Mouse (Mus musculus) forebrain, embryonic 15.5 days (tissue): Measurements from ENCODE around the gene Dscam. TPM values are rescaled to one million over a fixed set of nuclear protein-coding genes. Genes with fewer than 3 reads are reported as not detected.

Experiments used
- ATAC-seq: fragments of 200-750 bp; cut with Nextera tagmentation; replicated peaks from 2 replicates; pipeline ENCODE4 v1.8.0; 2017; ENCODE audit warnings: mild to moderate bottlenecking, moderate TSS enrichment, moderate library complexity
- H3K27ac ChIP-seq: fragments of 300-500 bp; sonication (generic); replicated peaks from 2 replicates; pipeline ENCODE4 v1.5.1; 2015; ENCODE audit warnings: mild to moderate bottlenecking, inconsistent platforms
- H3K27me3 ChIP-seq: fragments of 300-500 bp; sonication (generic); 2 replicates; pipeline ENCODE4 v1.6.1; 2015; ENCODE audit warnings: inconsistent platforms
- H3K36me3 ChIP-seq: fragments of 300-500 bp; sonication (generic); 2 replicates; pipeline ENCODE4 v1.6.1; 2015; ENCODE audit warnings: mild to moderate bottlenecking, inconsistent platforms
- H3K4me1 ChIP-seq: fragments of 300-500 bp; sonication (generic); 2 replicates; pipeline ENCODE4 v1.6.1; 2015; ENCODE audit warnings: inconsistent platforms
- H3K4me2 ChIP-seq: fragments of 300-500 bp; sonication (generic); replicated peaks from 2 replicates; pipeline ENCODE4 v1.6.1; 2015; ENCODE audit warnings: mild to moderate bottlenecking, inconsistent platforms
- H3K4me3 ChIP-seq: fragments of 300-500 bp; sonication (generic); 2 replicates; pipeline ENCODE4 v1.5.1; 2015; ENCODE audit warnings: mild to moderate bottlenecking, inconsistent platforms
- H3K9ac ChIP-seq: fragments of 300-500 bp; sonication (generic); replicated peaks from 2 replicates; pipeline ENCODE4 v1.6.1; 2015; ENCODE audit warnings: mild to moderate bottlenecking, inconsistent platforms
- H3K9me3 ChIP-seq: fragments of 300-500 bp; sonication (generic); 2 replicates; pipeline ENCODE4 v1.6.1; 2016; ENCODE audit warnings: inconsistent platforms
- WGBS: fragments of 180-500 bp; shearing (Covaris S2); methylation state at CpG from one replicate; pipeline ENCODE4 v1.1.7; 2015; ENCODE audit warnings: mixed read lengths; 5-methylcytosine and 5-hydroxymethylcytosine counted together
- polyA plus RNA-seq: library from polyadenylated mRNA; unstranded; fragments of >200 nt; fragmentation: Nextera tagmentation; extraction: Ambion mirVana; gene quantifications from 2 replicates; pipeline ENCODE4 v1.2.1, GENCODE M21; 2015

Dscam gene
- polyA plus RNA-seq, 1 experiment from 2014 or later: 7.7 TPM

DNA sequence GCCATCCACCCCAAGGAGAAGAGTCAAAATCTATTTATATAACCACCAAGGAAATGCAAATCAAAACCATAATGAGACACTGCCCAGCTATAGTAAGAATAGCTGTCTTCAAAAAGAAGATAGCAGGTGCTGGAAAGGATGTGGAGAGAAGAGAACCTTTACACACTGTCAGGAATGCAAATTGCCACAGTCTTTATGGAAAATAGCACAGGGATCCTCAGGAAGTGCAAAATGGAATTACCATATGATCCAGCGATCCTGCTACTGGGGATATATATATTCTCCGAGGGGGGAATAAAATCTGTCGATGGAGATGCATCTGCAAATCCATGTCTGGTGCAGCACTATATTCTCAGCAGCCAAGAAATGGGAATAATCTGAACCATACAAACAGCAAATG is 256.1 kb downstream of the Dscam start:
- no peak for ATAC-seq
- H3K27me3 ChIP-seq: no peaks in the 10 kb centered on the region
- no peak overlapping the region for H3K4me2 ChIP-seq
- no peak overlapping the region for H3K27ac ChIP-seq
- no peaks in the 10 kb centered on the region for H3K36me3 ChIP-seq
- peaks cover under 1% of the 10 kb centered on the region for H3K4me1 ChIP-seq
- H3K4me3 ChIP-seq: no peak overlapping the region
- no peak overlapping the region for H3K9ac ChIP-seq
- H3K9me3 ChIP-seq: no peaks in the 10 kb centered on the region
- 85% methylated on average over 3 of the region's 3 CpGs for WGBS

DNA sequence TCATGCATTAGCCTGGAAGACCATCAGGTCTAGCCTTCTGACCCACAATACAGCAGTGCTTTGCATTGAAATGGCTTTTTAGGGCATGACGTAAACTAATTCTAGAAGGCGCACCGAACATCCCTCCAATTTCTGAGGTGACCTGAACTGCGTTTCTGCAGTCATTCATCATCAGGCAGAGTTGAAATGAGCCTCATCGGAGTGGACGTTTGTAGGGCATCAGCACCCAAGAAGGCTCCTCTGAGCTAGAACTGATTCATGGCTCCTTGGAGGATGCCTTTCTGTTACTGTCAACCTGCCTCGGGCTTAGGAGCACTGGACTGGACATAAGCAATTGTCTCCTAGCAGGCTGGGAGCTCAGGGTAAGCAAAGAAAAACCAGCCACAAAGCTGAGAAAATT is 257.7 kb downstream of the Dscam start:
- no peak overlapping the region for H3K4me2 ChIP-seq
- H3K27ac ChIP-seq: no peak overlapping the region
- no peaks in the 10 kb centered on the region for H3K36me3 ChIP-seq
- no peak for ATAC-seq
- H3K4me3 ChIP-seq: no peak overlapping the region
- no peaks in the 10 kb centered on the region for H3K4me1 ChIP-seq
- no peaks in the 10 kb centered on the region for H3K9me3 ChIP-seq
- H3K9ac ChIP-seq: no peak overlapping the region
- no peaks in the 10 kb centered on the region for H3K27me3 ChIP-seq
- 78% methylated on average over 7 of the region's 7 CpGs for WGBS

DNA sequence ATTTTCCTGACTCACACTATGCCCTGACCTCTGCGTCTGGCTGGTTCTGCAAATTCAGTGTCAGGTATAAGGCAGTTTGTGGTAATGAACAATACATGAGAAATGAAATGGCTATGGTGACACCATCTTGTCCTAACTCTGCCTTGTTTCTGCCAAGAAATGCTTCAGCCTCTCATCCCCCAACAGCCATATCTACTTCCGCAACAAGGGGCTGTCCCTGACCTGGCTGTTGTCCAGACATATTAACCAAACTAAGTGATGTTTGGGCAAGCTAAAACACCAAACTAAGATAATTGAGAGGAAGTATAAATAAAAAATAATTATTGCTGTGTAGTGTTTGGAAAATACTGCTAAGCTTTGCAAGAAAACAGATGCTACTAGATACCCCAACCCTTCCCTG is 258.4 kb downstream of the Dscam start:
- no peaks in the 10 kb centered on the region for H3K36me3 ChIP-seq
- no peak for ATAC-seq

DNA sequence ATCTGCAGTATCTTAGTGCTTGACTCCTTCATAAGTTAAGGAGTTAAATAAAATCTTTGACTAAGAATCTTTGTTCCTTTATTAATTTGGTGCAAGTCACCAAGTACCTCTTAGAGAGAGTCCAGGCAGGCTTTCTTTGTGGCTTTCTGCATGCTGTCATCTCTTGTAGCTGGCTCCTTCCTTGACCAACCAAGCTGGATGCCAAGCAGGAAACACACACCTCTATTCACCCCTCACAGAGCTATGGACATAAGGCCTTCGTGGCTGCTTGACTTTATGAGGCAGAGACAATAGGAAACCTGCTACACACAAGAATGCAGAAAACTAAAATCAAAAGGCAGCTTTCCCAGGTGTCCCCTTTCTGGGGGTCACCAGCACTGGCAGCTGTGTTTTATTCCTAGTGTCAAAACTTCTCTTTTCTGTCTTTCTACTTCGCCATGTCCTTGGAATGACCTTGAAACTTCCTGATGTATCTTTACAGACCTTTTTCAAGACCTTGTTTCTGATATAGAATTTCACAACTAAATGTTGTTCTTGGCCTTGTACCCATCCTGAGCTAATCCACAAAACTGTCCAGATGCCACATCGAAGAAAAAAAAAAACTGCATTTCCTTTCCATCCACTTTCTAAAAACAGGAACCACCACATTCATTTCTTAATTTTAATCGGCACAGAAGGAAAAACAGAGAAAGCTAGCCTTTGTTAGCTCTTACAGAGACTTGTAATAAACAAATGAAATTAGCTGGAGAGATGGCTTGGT is 260.0 kb downstream of the Dscam start:
- Histone ChIP-seq H3K9ac (no peak overlapping the region), H3K27ac (no peak overlapping the region), H3K4me3 (no peak overlapping the region), H3K9me3 (no peaks in the 10 kb centered on the region), H3K36me3 (no peaks in the 10 kb centered on the region), H3K27me3 (no peaks in the 10 kb centered on the region), H3K4me1 (no peaks in the 10 kb centered on the region), H3K4me2 (no peak overlapping the region)
- ATAC-seq: no peak
- WGBS: 57% methylated on average over 4 of the region's 4 CpGs

More for the DNA sequence above, 258.4 kb downstream of the Dscam start:
- no peak overlapping the region for H3K4me3 ChIP-seq
- H3K9me3 ChIP-seq: no peaks in the 10 kb centered on the region
- no peaks in the 10 kb centered on the region for H3K27me3 ChIP-seq
- H3K4me1 ChIP-seq: no peaks in the 10 kb centered on the region
- WGBS: 80% methylated on average over 2 of the region's 2 CpGs
- no peak overlapping the region for H3K9ac ChIP-seq
- H3K27ac ChIP-seq: no peak overlapping the region
- no peak overlapping the region for H3K4me2 ChIP-seq

DNA sequence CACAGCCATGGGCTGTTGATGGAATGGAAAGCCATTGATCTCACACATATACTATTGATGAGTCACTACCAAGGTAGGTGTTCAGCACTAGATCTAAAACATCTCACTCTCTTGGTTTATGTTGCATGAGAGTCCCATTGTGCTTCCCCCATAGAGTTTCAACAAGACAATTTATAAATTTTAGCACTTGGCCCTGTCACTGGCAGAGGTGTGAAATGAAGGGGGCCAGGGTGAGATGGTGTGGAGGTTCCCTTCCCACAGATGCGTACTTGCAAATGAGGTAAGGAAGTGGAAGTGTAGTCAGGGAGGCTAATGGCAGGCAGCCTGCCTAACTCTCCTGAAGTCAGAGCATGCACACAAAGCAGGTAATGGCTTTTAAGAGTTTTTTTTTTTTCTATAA is 262.7 kb downstream of the Dscam start:
- Histone ChIP-seq H3K4me3 (no peak overlapping the region), H3K27me3 (no peaks in the 10 kb centered on the region), H3K4me1 (no peaks in the 10 kb centered on the region), H3K27ac (no peak overlapping the region), H3K9ac (no peak overlapping the region), H3K36me3 (no peaks in the 10 kb centered on the region), H3K9me3 (no peaks in the 10 kb centered on the region), H3K4me2 (no peak overlapping the region)
- no peak for ATAC-seq
- 80% methylated on average over 1 of the region's 1 CpGs for WGBS

DNA sequence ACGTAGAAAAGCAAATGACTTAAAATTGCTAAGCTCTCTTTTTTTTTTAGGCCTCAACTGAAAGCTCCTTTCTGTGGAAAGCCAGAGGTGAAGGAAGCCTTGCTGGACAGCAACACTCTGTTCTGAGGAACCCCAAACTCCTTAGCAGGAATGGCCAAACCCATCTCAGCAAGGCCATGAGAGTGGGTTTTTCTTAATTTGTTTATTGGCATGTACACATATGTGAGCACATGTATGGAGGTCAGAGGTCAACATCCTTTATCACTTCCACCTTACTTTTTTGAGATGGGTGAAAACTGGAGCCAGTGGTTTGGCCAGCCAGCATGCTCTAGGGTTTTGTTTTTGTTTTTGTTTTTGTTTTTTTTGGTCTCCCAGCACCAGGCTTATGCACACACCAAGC is 263.5 kb downstream of the Dscam start:
- no peak overlapping the region for H3K4me2 ChIP-seq
- WGBS: 87% methylated on average over 1 of the region's 1 CpGs
- no peak for ATAC-seq
- H3K27me3 ChIP-seq: no peaks in the 10 kb centered on the region
- H3K36me3 ChIP-seq: no peaks in the 10 kb centered on the region
- no peaks in the 10 kb centered on the region for H3K9me3 ChIP-seq
- no peak overlapping the region for H3K27ac ChIP-seq
- H3K4me3 ChIP-seq: no peak overlapping the region
- H3K4me1 ChIP-seq: no peaks in the 10 kb centered on the region
- H3K9ac ChIP-seq: no peak overlapping the region

DNA sequence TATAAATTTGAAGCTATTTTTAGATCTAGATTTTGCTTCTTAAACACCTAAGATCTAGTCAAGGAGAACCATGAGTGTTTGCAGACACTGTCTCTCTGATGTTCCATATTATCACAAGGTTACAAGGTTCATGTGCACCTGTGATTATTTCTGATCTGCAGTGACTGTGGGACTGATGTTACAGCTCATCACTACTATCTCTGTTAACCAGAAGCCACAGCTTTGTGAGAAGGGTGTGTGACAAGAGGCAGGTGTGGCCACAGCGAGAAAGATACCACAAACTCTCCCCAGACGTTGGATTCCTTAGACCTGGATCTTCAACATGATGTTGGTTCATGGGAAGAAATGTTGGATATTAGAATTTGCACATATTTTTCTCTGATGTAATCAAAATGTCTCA is 263.9 kb downstream of the Dscam start:
- no peaks in the 10 kb centered on the region for H3K9me3 ChIP-seq
- H3K27me3 ChIP-seq: no peaks in the 10 kb centered on the region
- H3K4me2 ChIP-seq: no peak overlapping the region
- no peak overlapping the region for H3K9ac ChIP-seq
- no peaks in the 10 kb centered on the region for H3K36me3 ChIP-seq
- H3K4me1 ChIP-seq: no peaks in the 10 kb centered on the region
- no peak overlapping the region for H3K27ac ChIP-seq
- ATAC-seq: no peak
- WGBS: 88% methylated on average over 2 of the region's 2 CpGs
- H3K4me3 ChIP-seq: no peak overlapping the region

DNA sequence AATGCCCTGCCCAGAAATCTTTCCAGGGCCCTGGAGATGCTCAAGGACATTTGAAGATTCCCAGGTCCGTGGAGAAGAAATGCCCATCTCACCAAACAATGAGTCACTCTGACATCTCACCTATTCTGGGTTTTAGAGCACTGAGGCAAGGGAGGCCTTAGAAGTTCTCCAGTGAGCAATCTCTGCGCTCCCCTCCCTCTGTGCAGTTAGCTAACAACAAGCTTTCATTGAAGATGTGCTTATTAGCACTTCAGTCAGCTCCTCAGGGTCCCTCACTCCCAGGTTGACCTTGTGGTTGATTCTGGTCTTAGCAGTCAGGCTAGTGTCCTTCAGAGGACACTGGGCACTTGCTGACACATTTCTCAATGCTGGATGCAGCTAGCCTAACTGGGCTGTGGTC is 265.8 kb downstream of the Dscam start:
- WGBS: 66% methylated on average over 2 of the region's 2 CpGs
- Histone ChIP-seq H3K9ac (no peak overlapping the region), H3K4me1 (no peaks in the 10 kb centered on the region), H3K27ac (no peak overlapping the region), H3K4me3 (no peak overlapping the region), H3K36me3 (no peaks in the 10 kb centered on the region), H3K4me2 (no peak overlapping the region), H3K27me3 (no peaks in the 10 kb centered on the region), H3K9me3 (no peaks in the 10 kb centered on the region)
- ATAC-seq: no peak

DNA sequence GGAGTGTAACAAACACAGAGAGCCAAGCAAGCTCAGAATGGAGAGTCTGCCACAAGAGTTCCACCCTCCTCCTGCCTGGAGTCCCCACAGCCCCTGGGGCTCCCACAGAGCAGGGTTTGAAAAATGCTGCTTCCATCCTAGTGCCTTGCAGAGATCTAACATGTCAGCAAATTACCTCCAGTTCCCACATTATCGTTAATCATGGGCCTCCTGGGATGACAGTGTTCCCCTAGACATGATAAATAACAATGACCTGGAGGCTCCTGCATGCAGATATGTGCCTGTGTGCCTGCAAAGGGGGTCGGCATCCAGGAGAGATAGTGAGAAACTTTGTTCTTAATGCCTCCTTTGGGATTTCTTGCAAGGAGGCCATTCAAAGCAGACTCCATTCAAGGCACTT is 266.2 kb downstream of the Dscam start:
- no peak for ATAC-seq
- Histone ChIP-seq H3K4me3 (no peak overlapping the region), H3K4me2 (no peak overlapping the region), H3K27ac (no peak overlapping the region), H3K9ac (no peak overlapping the region), H3K27me3 (no peaks in the 10 kb centered on the region), H3K36me3 (no peaks in the 10 kb centered on the region), H3K4me1 (no peaks in the 10 kb centered on the region), H3K9me3 (no peaks in the 10 kb centered on the region)
- 40% methylated on average over 2 of the region's 2 CpGs for WGBS

DNA sequence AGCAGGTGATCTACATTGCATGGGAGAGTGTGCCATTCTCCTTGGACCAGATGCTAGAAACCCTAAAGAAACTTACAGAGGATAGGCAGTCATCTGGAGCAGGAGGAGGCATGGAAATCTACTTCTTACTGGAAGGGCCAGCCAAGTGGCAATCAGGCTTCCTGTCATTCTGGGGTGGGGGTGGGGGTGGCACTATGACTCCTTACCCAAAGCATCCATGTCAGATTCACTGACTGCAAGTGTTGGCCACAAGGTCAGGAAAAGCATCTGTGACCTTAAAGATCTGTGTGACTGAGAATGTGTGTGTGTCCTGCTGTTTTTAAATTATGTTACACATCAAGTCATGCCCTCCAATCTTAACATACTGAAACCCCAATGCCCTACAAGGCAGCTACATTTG is 268.0 kb downstream of the Dscam start:
- H3K4me1 ChIP-seq: 0 out of 2 replicates have a peak, but pooled peaks cover 3% of the 10 kb centered on the region
- H3K9me3 ChIP-seq: no peaks in the 10 kb centered on the region
- no peak overlapping the region for H3K4me2 ChIP-seq
- no peak overlapping the region for H3K27ac ChIP-seq
- no peak overlapping the region for H3K9ac ChIP-seq
- no peak for ATAC-seq
- no peak overlapping the region for H3K4me3 ChIP-seq
- H3K36me3 ChIP-seq: no peaks in the 10 kb centered on the region
- no peaks in the 10 kb centered on the region for H3K27me3 ChIP-seq

DNA sequence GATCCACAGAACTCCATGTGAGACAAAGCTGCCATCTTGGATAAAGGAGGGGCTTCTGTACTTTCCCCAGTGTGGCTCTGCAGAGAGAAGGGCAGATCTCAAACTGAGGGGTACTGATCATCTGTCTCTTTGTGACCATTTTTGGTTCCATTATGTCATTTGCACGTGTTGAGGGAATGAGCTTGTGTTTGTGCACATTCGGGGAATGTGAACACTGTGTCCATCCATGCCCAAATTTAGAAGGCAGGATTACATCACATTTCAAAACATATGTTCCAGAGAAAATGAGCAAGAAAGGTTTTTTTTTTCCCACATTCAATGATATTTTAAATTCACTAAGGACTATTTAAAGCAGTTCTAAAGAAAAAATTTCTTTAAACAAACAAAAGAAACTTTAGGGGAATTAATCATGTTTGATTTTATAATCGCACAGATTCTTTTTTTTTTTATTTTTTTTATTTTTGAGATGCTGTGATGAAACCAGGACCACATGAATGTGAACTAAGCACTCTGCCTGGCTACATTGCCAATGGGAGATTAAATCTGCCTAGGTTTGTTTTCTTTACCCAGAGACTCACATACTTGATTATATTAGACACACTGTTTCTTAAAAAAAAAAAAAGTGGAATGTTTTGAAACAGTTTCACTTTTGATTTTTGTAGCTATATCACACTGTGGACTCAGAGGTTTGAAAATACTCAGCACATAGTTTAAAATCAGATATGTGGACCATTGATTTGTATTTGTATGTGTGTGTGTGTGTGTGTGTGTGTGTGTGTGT is 269.1 kb downstream of the Dscam start:
- H3K9ac ChIP-seq: no peak overlapping the region
- no peak overlapping the region for H3K4me3 ChIP-seq
- H3K36me3 ChIP-seq: no peaks in the 10 kb centered on the region
- H3K27me3 ChIP-seq: no peaks in the 10 kb centered on the region
- no peak overlapping the region for H3K4me2 ChIP-seq
- no peaks in the 10 kb centered on the region for H3K9me3 ChIP-seq
- ATAC-seq: no peak
- peaks cover 7% of the 10 kb centered on the region; the same call in 1 of the 2 replicates for H3K4me1 ChIP-seq
- H3K27ac ChIP-seq: no peak overlapping the region
- 69% methylated on average over 3 of the region's 3 CpGs for WGBS

DNA sequence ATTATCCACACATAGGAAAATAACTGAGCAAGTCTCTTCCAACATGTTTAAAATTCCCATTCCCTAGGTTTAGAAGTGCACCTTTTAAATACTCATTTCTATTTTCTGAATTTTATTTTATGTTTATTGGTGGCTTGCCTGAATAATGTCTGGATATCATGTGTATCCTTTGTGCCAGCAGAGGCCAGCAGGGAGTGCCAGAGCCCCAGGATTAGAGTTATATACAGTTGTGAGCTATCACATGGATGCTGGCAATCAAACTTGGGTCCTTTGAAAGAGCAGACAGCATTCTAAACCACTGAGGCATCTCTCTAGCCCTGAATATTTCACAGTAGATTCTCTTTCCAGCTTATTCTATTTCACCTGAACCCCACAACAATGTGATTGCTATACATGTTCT is 271.2 kb downstream of the Dscam start:
- Histone ChIP-seq H3K9me3 (no peaks in the 10 kb centered on the region), H3K4me3 (no peak overlapping the region), H3K27ac (no peak overlapping the region), H3K36me3 (no peaks in the 10 kb centered on the region), H3K4me1 (peaks cover 7% of the 10 kb centered on the region; the same call in 1 of the 2 replicates), H3K4me2 (no peak overlapping the region), H3K9ac (no peak overlapping the region), H3K27me3 (no peaks in the 10 kb centered on the region)
- ATAC-seq: no peak
